Mouse (Mus musculus): Measurements from ENCODE around the gene Ptgs2.
A peak's percentile ranks its signal among the peaks of the same experiment; 100 is the strongest.

The Ptgs2 gene

DNA sequence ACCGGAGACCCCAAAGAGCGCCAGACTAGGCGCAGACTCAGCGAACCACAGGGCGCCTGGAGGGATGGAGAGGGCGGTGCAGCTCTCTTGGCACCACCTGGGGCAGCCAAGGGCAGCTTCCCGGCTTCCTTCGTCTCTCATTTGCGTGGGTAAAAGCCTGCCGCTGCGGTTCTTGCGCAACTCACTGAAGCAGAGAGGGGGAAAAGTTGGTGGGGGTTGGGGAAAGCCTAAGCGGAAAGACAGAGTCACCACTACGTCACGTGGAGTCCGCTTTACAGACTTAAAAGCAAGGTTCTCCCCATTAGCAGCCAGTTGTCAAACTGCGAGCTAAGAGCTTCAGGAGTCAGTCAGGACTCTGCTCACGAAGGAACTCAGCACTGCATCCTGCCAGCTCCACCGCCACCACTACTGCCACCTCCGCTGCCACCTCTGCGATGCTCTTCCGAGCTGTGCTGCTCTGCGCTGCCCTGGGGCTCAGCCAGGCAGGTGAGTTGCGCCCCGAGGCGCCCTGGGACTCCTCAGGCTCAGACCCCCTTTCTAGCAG is at the start of gene Ptgs2:
Gene Ptgs2, plus strand, starts transcription at position 242 of the 544 bp plus-strand sequence.
- peak; percentile 97 for DNase-seq

DNA sequence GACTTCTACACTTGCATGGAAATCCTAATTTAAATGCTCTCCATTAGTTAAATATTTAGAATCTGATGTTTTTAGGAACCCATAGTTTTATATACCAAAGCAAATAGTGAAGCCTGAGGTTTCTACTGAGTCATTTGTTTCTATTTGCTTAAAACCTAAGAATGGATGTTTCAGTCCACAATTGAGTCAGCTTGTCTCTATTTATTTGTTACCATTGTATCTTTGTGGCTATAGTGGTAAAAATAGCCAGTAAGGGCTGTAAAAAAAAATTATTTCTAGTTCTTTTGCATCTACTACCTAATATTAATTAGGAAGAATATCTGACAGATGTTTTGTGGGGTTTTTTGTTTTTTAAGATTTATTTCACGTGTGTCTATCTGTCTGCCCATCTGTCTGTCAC is 49.6 kb upstream of the Ptgs2 start:
- DNase-seq = no peak

DNA sequence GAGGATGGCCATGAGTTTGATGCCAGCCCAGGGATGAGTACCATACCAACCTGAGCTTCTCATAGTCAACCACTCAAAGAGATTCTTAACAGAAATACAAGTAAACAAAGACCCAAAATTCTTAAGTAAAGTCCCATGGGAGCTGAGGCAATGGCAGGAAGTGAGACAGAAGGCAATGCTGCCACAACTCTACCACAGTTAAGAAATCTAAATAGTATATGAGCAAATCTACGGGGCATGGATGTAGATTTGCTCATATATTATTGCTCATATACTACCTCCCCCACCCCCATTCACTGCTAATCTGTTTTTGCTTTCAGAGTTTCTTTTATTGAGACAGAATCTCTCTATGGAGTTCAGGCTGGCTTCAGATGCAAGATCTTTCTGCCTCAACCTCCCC is 34.1 kb upstream of the Ptgs2 start:
- DNase-seq = no peak

- no peak for DNase-seq
Observed at GRCm38 (mm10) chr1:150072880-150073279, 27.0 kb upstream of the Ptgs2 start.

DNA sequence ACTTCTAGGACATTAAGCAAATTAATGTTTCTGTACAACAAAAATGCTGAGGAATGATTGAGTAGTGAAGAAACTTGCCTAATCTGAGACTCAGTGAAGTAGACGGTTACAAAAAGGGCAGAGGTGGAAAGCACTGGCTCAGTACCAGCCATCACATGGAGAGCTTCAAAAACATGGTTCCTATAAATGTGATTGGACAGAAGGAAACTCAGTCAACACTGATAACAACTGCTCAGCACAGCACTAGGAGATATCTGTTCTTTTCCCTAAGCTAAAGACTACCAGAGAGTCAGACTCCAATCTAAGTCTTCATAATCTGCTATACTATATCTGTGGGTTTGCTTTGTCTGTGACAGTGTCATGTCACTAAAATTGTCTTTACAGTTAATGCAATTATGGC is 25.2 kb upstream of the Ptgs2 start:
- DNase-seq = no peak

DNA sequence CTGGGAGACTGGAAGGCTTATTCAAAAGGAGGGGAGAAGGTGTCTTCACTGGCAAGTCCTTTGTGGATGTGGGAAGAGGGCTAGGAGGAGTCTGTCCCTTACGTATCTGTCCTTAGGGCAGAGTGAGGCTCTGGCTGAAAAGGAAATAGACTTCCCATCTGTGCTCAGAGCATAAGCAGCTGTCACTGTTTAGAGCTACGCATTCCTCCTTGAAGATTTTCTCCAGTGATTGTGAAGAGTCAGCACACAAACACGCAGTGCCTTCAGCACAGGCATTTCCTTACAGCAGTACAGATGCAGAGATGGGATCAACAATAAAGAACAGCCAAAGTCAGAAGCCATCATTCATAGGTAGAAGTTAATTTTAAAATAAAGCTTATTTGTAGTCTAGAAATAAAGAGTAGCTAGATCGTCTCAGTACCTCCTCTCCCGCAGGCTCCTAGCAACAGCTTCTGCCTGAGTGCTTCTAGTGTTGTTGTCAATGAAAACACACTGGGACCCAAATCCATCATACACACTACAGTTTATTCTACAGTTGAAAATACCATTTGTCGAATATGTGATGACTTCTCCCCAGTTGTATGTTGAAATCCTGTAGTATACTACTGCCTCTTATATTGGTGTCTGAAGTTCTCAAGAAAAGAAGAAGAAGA is 10.7 kb upstream of the Ptgs2 start:
- no peak for DNase-seq

- no peak for DNase-seq
Observed at GRCm38 (mm10) chr1:150090229-150090628, 9.6 kb upstream of the Ptgs2 start.

GRCm38 (mm10) chr1:150097036-150097435 is 2.8 kb upstream of the Ptgs2 start:
- DNase-seq = no peak

GRCm38 (mm10) chr1:150097721-150098120 is 2.1 kb upstream of the Ptgs2 start:
- DNase-seq = no peak

- no peak for DNase-seq
Observed at GRCm38 (mm10) chr1:150099374-150099773, 457 bp upstream of the Ptgs2 start.

DNA sequence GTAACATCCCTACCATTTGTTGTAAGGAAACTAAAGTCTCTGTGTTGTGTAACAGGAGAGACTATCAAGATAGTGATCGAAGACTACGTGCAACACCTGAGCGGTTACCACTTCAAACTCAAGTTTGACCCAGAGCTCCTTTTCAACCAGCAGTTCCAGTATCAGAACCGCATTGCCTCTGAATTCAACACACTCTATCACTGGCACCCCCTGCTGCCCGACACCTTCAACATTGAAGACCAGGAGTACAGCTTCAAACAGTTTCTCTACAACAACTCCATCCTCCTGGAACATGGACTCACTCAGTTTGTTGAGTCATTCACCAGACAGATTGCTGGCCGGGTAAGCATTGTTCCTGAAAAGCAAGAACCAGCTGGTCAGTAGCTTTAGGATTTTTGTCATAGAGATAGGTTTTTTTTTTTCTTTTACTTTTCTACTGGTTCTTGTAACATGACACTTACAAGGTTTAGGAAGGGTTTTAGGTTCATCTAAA is 4.4 kb downstream of the Ptgs2 start:
- peak; percentile 55 for DNase-seq

- peak; percentile 64 for DNase-seq
Observed at GRCm38 (mm10) chr1:150106736-150107135, 6.9 kb downstream of the Ptgs2 start.

GRCm38 (mm10) chr1:150109591-150109990 is 9.8 kb downstream of the Ptgs2 start:
- peak; percentile 61 for DNase-seq

- DNase-seq = peak; percentile 87
Observed at GRCm38 (mm10) chr1:150115352-150115751, 15.5 kb downstream of the Ptgs2 start.

DNA sequence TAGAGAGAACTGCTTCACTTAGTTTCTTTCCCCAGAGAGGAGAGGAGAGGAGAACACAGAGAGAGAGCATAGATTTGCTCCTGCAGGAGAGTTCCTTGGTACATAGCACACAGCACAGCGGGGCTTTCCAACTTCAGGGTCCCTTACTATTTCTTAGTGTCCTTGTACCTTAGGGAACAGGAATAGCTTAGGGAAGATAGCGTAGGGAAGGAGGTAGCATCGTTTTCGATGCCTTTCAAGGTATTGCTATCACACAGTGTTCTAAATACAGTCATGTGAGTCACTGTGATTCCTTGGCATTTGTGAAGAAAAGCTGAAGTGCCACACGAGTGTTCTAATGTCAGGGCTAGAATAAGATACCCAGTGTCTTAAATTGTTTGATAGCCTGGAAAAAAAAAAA is 18.5 kb downstream of the Ptgs2 start:
- no peak for DNase-seq

GRCm38 (mm10) chr1:150125568-150125967 is 25.7 kb downstream of the Ptgs2 start:
- DNase-seq = no peak

- DNase-seq = peak; percentile 12
Observed at GRCm38 (mm10) chr1:150130070-150130469, 30.2 kb downstream of the Ptgs2 start.

DNA sequence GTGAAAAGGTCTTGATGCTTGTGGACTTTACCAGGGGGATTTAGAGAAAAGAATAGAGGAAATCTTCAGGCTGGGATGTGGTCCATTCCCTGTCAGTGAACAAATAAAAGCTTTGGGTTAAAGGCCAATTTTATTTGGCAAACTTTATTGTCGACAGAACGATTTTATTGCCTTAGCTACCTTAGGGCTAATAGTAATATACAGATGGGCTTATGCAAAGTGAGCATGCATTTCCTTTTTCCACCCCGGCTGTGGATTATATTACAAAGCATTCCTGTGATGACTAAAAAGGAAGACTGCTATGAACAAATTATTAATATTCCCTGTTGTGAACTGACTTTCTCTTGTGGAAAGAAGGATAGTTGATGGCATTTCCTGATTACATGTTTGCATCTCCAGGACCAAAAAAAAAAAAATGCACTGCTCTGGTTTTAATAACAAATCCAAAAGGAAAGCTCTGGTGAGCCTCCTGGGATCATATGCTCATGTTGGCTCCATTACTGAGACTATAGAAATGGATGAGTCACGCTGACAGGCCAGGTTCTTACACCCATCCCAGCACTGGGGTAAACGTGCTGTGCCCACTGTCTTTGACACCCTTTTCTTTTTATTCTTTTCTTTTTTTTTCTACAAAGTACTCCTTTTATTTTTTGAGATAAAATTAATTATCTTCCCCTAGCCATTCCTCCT is 30.9 kb downstream of the Ptgs2 start:
- peak; percentile 12 for DNase-seq

DNA sequence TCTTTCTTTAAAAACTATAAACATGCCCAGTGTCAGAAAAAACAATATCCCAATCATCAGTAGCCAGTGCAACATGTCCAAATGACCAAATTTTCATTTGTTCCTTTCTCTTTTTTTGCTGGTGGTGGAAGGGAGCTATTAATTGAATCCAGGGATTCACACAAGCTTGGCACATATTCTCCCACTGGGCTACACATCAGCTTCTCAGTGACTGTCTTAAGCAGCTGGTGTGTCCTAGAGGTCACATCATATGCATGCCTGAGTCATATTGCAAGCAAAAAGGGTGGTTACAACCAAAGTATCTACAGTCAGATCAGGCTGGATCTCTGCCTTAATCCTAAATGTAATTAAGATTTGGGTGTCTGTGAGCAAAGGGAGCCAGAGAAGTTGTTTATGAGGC is 35.5 kb downstream of the Ptgs2 start:
- DNase-seq = no peak

GRCm38 (mm10) chr1:150139730-150140129 is 39.9 kb downstream of the Ptgs2 start:
- peak; percentile 88 for DNase-seq

GRCm38 (mm10) chr1:150141939-150142338 is 42.1 kb downstream of the Ptgs2 start:
- no peak for DNase-seq

GRCm38 (mm10) chr1:150143578-150143977 is 43.7 kb downstream of the Ptgs2 start:
- no peak for DNase-seq

DNA sequence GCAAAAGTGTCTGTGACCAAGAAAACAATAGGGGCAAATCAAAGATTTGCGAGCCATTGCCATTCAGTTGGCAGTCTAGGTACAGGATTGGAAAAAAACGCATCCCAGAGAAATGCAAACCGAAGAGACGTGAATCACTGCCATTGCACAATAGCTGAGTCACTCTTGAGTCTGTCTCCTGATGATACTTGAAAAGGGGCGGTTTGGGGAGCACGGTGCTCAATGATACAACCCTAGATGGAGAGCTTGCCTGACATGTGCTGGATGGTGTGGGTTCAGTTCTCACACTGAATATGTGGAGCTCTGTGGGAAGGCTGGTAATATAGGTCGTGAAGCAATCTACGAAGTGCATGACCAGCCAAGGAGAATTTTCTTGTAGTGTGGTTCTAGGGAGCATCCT is 45.2 kb downstream of the Ptgs2 start:
- DNase-seq = peak; percentile 83

GRCm38 (mm10) chr1:150147272-150147671 is 47.4 kb downstream of the Ptgs2 start:
- no peak for DNase-seq

Measured in heart, adult 11 months (tissue).